Mouse (Mus musculus) embryonic facial prominence, embryonic 14.5 days (tissue): ENCODE data around the gene Prdx6b. TPM values are rescaled to one million over a fixed set of nuclear protein-coding genes. Genes with fewer than 3 reads are reported as not detected.

Source experiments
- ATAC-seq: fragments of 200-750 bp; cut with Nextera tagmentation; 2 replicates; pipeline ENCODE4 v1.8.0; 2017; ENCODE audit warnings: low read depth, moderate number of reproducible peaks, moderate TSS enrichment
- DNase-seq: peaks from one replicate; pipeline ENCODE4 v3.0.0-alpha.2; 2015; ENCODE audit warnings: low spot score
- H3K27ac ChIP-seq: fragments of 300-500 bp; sonication (generic); replicated peaks from 2 replicates; pipeline ENCODE4 v1.5.1; 2014; ENCODE audit warnings: low read depth, mild to moderate bottlenecking, low read length, moderate library complexity
- H3K27me3 ChIP-seq: fragments of 300-500 bp; sonication (generic); replicated peaks from 2 replicates; pipeline ENCODE4 v1.6.1; 2014; ENCODE audit warnings: low read length; ENCODE audit not compliant: control insufficient read depth, insufficient read depth
- H3K36me3 ChIP-seq: fragments of 300-500 bp; sonication (generic); 2 replicates; pipeline ENCODE4 v1.6.1; 2014; ENCODE audit warnings: low read length, mixed read lengths; ENCODE audit not compliant: control insufficient read depth, insufficient read depth
- H3K4me1 ChIP-seq: fragments of 300-500 bp; sonication (generic); 2 replicates; pipeline ENCODE4 v1.6.1; 2014; ENCODE audit warnings: antibody characterized with exemption, low read length; ENCODE audit not compliant: control insufficient read depth, insufficient read depth
- H3K4me2 ChIP-seq: fragments of 300-500 bp; sonication (generic); 2 replicates; pipeline ENCODE4 v1.6.1; 2014; ENCODE audit warnings: low read depth, mild to moderate bottlenecking, low read length, moderate library complexity, mixed read lengths
- H3K4me3 ChIP-seq: fragments of 300-500 bp; sonication (generic); 2 replicates; pipeline ENCODE4 v1.5.1; 2014; ENCODE audit warnings: low read depth, mild to moderate bottlenecking, low read length
- H3K9ac ChIP-seq: fragments of 300-500 bp; sonication (generic); 2 replicates; pipeline ENCODE4 v1.6.1; 2014; ENCODE audit warnings: low read depth, mild to moderate bottlenecking, low read length, moderate library complexity, mixed read lengths
- H3K9me3 ChIP-seq: fragments of 300-500 bp; sonication (generic); 2 replicates; pipeline ENCODE4 v1.6.1; 2016; ENCODE audit warnings: low read length; ENCODE audit not compliant: control insufficient read depth
- WGBS: fragments of 180-500 bp; shearing (Covaris S2); extraction: QIAGEN DNeasy Blood & Tissue Kit; methylation state at CpG from one replicate; pipeline ENCODE4 v1.1.7; 2014; 5-methylcytosine and 5-hydroxymethylcytosine counted together
- polyA plus RNA-seq: library from polyadenylated mRNA; unstranded; fragments of >200 nt; fragmentation: Nextera tagmentation; extraction: Ambion mirVana; gene quantifications from 2 replicates; pipeline ENCODE4 v1.2.1, GENCODE M21; 2014

Gene Prdx6b
- polyA plus RNA-seq, 1 experiment from 2014 or later: not detected

GRCm38 (mm10) chr2:80340537-80340936 lies 48.3 kb downstream of the Prdx6b start:
- ATAC-seq: no peak
- Histone ChIP-seq H3K4me1 (no peaks in the 10 kb centered on the region), H3K27ac (no peak overlapping the region), H3K27me3 (no peaks in the 10 kb centered on the region), H3K4me2 (no peak overlapping the region), H3K4me3 (no peak overlapping the region), H3K9ac (no peak overlapping the region), H3K9me3 (no peaks in the 10 kb centered on the region), H3K36me3 (peaks cover 87% of the 10 kb centered on the region)
- 97% methylated on average over 9 of the region's 9 CpGs for WGBS
- DNase-seq: no peak

Other genes with a start within 250 kb of the Prdx6b start
- 14.3 and 15.1 TPM in 2 replicates for gene Pde1a, start 163.0 kb upstream of the Prdx6b start, polyA plus RNA-seq
- 84.2 and 87.8 TPM in 2 replicates for gene Dnajc10, start 23.0 kb downstream of the Prdx6b start, polyA plus RNA-seq
- 22.3 and 23.5 TPM in 2 replicates for gene Frzb, start 155.2 kb downstream of the Prdx6b start, polyA plus RNA-seq